Mouse (Mus musculus): ENCODE results near the gene Odf3l1.

- TF ChIP-seq GATA1 (IDR thresholded peaks at IDR 0.05; ENCODE audit: low read length): no peak
- no peak for TF ChIP-seq TAL1 (IDR thresholded peaks at IDR 0.05; ENCODE audit: low read length)
Measured at GRCm38 (mm10) chr9:56850905-56851252, 13.6 kb downstream of the Odf3l1 start.

All from erythroblast, embryonic 14.5 days (primary cell).